Mouse (Mus musculus) hindbrain, postnatal 0 days (tissue): ENCODE data around the gene Bak1. TPM values are rescaled to one million over a fixed set of nuclear protein-coding genes. Genes with fewer than 3 reads are reported as not detected.
A peak's percentile ranks its signal among the peaks of the same experiment; 100 is the strongest.

Experiments
- ATAC-seq: fragments of 200-750 bp; cut with Nextera tagmentation; 2 replicates; pipeline ENCODE4 v1.8.0; 2017; ENCODE audit warnings: mild to moderate bottlenecking, moderate TSS enrichment, moderate library complexity
- DNase-seq: peaks from one replicate; pipeline ENCODE4 v3.0.0-alpha.2; 2015; ENCODE audit warnings: low spot score
- H3K27ac ChIP-seq: fragments of 300-500 bp; sonication (generic); 2 replicates; pipeline ENCODE4 v1.5.1; 2014; ENCODE audit warnings: mild to moderate bottlenecking
- H3K27me3 ChIP-seq: fragments of 300-500 bp; sonication (generic); 2 replicates; pipeline ENCODE4 v1.6.1; 2014; ENCODE audit warnings: low read length, mixed read lengths; ENCODE audit not compliant: insufficient read depth
- H3K36me3 ChIP-seq: fragments of 300-500 bp; sonication (generic); 2 replicates; pipeline ENCODE4 v1.6.1; 2014; ENCODE audit warnings: low read length, mixed read lengths; ENCODE audit not compliant: insufficient read depth
- H3K4me1 ChIP-seq: fragments of 300-500 bp; sonication (generic); 2 replicates; pipeline ENCODE4 v1.6.1; 2014; ENCODE audit warnings: antibody characterized with exemption, low read length, mixed read lengths; ENCODE audit not compliant: insufficient read depth
- H3K4me2 ChIP-seq: fragments of 300-500 bp; sonication (generic); 2 replicates; pipeline ENCODE4 v1.6.1; 2014; ENCODE audit warnings: low read depth, mild to moderate bottlenecking, low read length, moderate library complexity, mixed read lengths
- H3K4me3 ChIP-seq: fragments of 300-500 bp; sonication (generic); 2 replicates; pipeline ENCODE4 v1.5.1; 2014; ENCODE audit warnings: low read length
- H3K9ac ChIP-seq: fragments of 300-500 bp; sonication (generic); replicated peaks from 2 replicates; pipeline ENCODE4 v1.6.1; 2014; ENCODE audit warnings: mild to moderate bottlenecking, low read length, moderate library complexity, mixed read lengths
- H3K9me3 ChIP-seq: fragments of 300-500 bp; sonication (generic); 2 replicates; pipeline ENCODE4 v1.6.1; 2016; ENCODE audit warnings: low read length, mixed read lengths
- CTCF ChIP-seq: IDR thresholded peaks from 2 replicates; pipeline ENCODE4 v1.5.1; 2016; ENCODE audit warnings: antibody characterized with exemption, control low read depth, low read depth
- WGBS: fragments of 180-500 bp; shearing (Covaris S2); extraction: QIAGEN DNeasy Blood & Tissue Kit; methylation state at CpG from one replicate; pipeline ENCODE4 v1.1.7; 2014; 5-methylcytosine and 5-hydroxymethylcytosine counted together
- polyA plus RNA-seq: library from polyadenylated mRNA; unstranded; fragments of >200 nt; fragmentation: Nextera tagmentation; extraction: Ambion mirVana; gene quantifications from 2 replicates; pipeline ENCODE4 v1.2.1, GENCODE M21; 2015
- total RNA-seq: library from RNA; depleted of rRNA; stranded (reverse); fragments of >200 nt; gene quantifications from 2 replicates; pipeline ENCODE4 v1.2.3, GENCODE M21; 2014

Gene Bak1
- total and polyA plus RNA-seq, 2 experiments from 2014 or later = 4.2 to 62.9 TPM

DNA sequence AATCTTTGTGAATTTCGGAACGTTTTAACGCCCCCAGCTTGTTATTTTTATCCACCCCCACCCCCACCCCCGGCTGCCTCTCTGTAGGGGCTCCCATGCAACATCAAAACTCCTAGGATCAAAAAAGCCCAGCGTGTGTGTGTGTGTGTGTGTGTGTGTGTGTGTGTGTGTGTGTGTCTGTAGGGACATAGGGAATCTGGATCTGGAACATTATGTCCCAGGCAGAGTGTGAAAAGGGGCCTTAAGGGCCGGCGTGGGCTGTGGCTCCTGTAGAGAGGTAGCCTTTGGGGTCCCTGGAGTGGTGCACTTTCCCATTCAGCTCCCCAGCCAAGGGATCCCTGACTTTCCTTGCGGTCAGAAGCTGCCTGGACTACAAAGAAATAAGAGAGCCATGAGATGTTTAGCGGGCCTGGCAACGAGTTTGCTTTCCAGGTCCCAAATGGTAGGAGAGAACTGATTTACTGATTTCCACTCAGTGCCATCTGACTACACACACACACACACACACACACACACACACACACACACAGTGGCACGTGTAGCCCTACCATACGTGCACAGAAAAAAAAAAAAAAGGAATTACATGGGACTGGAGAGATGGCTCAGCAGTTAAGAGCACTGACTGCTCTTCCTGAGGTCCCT lies 10.1 kb downstream of the Bak1 start:
- Histone ChIP-seq H3K36me3 (peaks cover 23% of the 10 kb centered on the region; the same call in 1 of the 2 replicates), H3K9me3 (no peaks in the 10 kb centered on the region), H3K9ac (peak overlapping the region; percentile 40; the same call in 1 of the 2 replicates), H3K4me3 (peak overlapping the region; percentile 45), H3K27ac (peak overlapping the region; percentile 59; the same call in 1 of the 2 replicates), H3K27me3 (no peaks in the 10 kb centered on the region), H3K4me1 (peaks cover 5% of the 10 kb centered on the region; the same call in 1 of the 2 replicates), H3K4me2 (peak overlapping the region; percentile 62)
- 27% methylated on average over 12 of the region's 12 CpGs for WGBS
- DNase-seq = no peak
- TF ChIP-seq CTCF = peak; percentile 31; the same call in 1 of the 2 replicates
- peak; percentile 36; the same call in 1 of the 2 replicates for ATAC-seq

DNA sequence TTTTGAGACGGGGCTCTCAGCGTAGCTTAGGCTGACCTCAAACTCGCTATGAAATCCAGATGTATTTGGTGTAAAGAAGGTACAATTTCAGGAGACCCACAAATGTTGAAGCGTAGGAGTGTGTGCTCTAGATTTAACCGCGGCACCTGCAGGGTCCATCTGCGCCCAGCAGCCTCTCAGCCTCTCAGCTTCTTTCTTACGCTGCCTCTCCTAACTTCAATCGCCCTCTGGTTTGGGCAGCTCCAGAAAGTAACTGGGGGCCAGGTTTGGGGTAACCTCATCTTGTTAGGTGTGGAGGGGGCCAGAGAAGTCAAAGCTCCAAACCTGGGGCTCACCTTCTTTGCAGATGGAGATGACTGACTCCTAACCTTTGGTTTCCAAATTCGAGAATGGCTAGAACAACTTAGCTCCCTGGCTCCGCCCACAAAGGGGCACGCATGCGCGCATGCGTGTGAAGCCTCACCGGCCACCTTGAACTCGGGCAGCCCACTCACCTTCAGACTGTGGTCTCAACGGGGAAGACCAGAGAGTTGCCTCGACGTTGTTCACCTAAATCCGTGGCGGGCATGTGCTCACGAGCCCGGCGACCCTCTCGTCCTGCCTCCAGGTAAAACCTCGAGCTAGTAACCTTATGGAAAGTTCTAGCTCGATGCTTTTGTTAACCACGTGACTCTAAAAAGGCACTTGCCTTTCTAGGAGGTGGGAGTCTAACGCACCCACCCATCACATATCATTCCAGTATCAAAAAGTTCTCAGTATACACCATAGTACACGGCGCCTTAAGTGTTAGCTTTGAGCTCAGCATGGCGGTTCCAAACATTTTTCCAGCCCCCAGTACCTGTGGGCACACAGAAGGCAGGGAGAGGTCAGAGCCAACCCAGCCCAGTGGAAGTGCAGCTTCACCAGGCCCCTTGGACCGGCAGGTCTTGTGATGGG lies 11.0 kb downstream of the Bak1 start:
- 8% methylated on average over 34 of the region's 34 CpGs for WGBS
- H3K36me3 ChIP-seq = peaks cover 23% of the 10 kb centered on the region; the same call in 1 of the 2 replicates
- no peak for TF ChIP-seq CTCF
- peak overlapping the region; percentile 59 for H3K27ac ChIP-seq
- peak overlapping the region; percentile 62 for H3K4me2 ChIP-seq
- H3K9ac ChIP-seq = peak overlapping the region; percentile 40; the same call in 1 of the 2 replicates
- H3K9me3 ChIP-seq = no peaks in the 10 kb centered on the region
- H3K27me3 ChIP-seq = no peaks in the 10 kb centered on the region
- peak; percentile 78 for ATAC-seq
- DNase-seq = peak; percentile 96
- H3K4me1 ChIP-seq = peaks cover 5% of the 10 kb centered on the region; the same call in 1 of the 2 replicates
- peak overlapping the region; percentile 45 for H3K4me3 ChIP-seq

DNA sequence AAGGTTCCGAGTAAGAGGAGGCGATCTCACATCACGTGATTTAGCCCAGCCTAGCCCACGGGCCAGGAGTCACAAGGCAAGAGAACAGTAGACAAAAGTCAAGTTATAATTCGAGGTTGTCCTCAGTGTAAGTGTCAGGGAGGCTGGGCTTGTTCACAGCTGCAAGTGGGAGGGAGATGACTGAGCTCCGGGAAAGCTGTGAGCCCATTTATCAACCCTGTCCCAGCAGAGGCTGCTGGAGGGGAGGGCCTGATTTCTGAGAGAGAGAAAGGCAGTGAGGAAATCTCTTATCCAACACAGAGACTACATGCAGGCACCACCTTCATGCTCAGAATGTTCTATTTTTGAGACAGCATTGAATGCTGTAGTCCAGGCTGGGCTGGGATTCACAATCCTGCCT lies 15.9 kb downstream of the Bak1 start:
- H3K27ac ChIP-seq = no peak overlapping the region
- no peak for TF ChIP-seq CTCF

DNA sequence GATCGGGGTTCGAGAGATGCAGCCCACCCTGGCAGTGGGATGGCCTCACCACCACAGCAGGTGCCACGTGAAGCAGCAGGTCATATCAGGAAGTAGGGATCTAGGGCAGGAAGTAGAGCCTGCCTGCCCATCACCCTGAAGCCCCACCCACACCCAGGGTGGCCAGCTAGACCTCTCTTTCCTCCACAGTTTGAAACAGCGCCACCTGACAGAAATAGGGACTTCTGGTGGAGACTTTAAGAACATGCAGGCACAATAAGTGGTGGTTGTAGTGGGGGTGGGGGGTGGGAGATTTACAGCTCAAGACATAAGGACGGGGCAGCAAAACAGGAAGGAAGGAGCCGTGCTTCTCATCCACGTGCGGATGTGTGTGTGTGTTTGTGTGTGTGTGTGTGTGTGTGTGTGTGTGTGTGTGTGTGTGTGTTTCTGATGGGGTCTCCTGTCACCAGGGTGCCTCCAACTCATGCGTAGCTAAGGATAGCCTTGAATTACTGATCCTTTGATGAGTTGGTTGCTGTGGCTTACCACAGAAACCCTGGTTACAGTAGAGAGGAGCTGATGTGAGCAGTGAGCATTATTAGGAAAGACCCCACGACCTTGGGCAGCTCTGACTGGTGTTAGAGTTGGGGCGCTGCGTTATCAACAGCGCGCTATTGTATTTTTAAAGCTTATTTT lies 16.7 kb downstream of the Bak1 start:
- WGBS = 62% methylated on average over 14 of the region's 14 CpGs
- Histone ChIP-seq H3K9me3 (no peaks in the 10 kb centered on the region), H3K27me3 (no peaks in the 10 kb centered on the region), H3K4me2 (no peak overlapping the region), H3K9ac (no peak overlapping the region), H3K4me1 (no peaks in the 10 kb centered on the region), H3K27ac (no peak overlapping the region), H3K4me3 (no peak overlapping the region), H3K36me3 (no peaks in the 10 kb centered on the region)
- ATAC-seq (no peak), DNase-seq (no peak)
- peak; percentile 22; the same call in 1 of the 2 replicates for TF ChIP-seq CTCF

More for the DNA sequence above, 15.9 kb downstream of the Bak1 start:
- no peak for ATAC-seq
- DNase-seq = no peak
- no peak overlapping the region for H3K4me2 ChIP-seq
- no peaks in the 10 kb centered on the region for H3K36me3 ChIP-seq
- H3K4me3 ChIP-seq = no peak overlapping the region
- no peaks in the 10 kb centered on the region for H3K4me1 ChIP-seq
- H3K9me3 ChIP-seq = no peaks in the 10 kb centered on the region
- no peak overlapping the region for H3K9ac ChIP-seq
- WGBS = 25% methylated on average over 6 of the region's 6 CpGs
- no peaks in the 10 kb centered on the region for H3K27me3 ChIP-seq

DNA sequence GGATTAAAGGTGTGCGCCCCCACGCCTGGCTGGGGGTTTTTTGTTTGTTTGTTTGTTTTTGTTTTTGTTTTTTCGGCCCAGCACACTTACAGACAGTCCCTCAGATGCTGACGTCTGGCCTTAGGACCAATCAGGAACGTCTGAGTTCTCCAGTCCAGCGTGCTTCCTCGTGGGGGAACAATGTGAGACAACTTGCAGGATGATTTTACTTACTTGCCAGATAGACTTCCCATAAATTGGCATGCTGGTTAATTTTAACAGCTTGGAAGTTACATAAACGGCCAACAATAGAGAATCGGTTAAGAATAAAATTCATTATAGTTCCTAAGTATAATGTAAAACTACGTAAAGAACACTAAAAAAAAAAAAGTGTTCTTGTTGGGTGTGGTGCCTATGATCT lies 17.6 kb downstream of the Bak1 start:
- no peak for ATAC-seq
- H3K9me3 ChIP-seq = no peaks in the 10 kb centered on the region
- no peak overlapping the region for H3K4me2 ChIP-seq
- H3K4me3 ChIP-seq = no peak overlapping the region
- H3K27me3 ChIP-seq = no peaks in the 10 kb centered on the region
- no peak overlapping the region for H3K9ac ChIP-seq
- TF ChIP-seq CTCF = no peak
- H3K4me1 ChIP-seq = no peaks in the 10 kb centered on the region
- H3K27ac ChIP-seq = no peak overlapping the region
- H3K36me3 ChIP-seq = no peaks in the 10 kb centered on the region
- no peak for DNase-seq
- whole genome bisulfite sequencing = 88% methylated on average over 10 of the region's 10 CpGs

DNA sequence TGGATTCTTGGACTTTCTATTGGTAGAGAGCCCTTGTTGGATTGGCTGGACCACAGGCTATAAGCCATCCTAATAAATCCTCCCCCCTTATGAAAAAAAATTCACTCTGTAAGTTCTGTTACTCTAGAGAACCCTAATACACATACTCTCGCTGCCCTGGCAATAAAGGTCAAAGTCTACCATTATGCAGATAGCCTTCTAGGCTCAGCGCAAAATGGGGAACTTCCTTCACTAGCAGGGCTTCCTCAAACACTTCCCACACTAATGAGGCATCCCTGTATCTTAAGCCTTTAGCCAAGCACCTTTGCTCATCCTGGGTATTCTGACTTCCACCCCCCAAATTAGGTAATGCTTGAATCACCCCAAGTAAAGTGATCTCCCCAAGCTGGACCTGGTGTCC lies 20.5 kb downstream of the Bak1 start:
- WGBS = 74% methylated on average over 2 of the region's 2 CpGs
- no peak overlapping the region for H3K9ac ChIP-seq
- no peak overlapping the region for H3K4me2 ChIP-seq
- DNase-seq = no peak
- no peaks in the 10 kb centered on the region for H3K27me3 ChIP-seq
- ATAC-seq = no peak
- no peak for TF ChIP-seq CTCF
- no peak overlapping the region for H3K4me3 ChIP-seq
- no peaks in the 10 kb centered on the region for H3K36me3 ChIP-seq
- H3K4me1 ChIP-seq = no peaks in the 10 kb centered on the region
- no peak overlapping the region for H3K27ac ChIP-seq
- no peaks in the 10 kb centered on the region for H3K9me3 ChIP-seq
